Mouse (Mus musculus): ENCODE data around the gene Wdr78. TPM values are rescaled to one million over a fixed set of nuclear protein-coding genes. Genes with fewer than 3 reads are reported as not detected.

Gene Wdr78
- 0.38 and 0.61 TPM in 2 replicates for polyA plus RNA-seq (2012; rRNA removed)
- 0.33 and 0.62 TPM in 2 replicates for polyA plus RNA-seq (2014; fragmentation: Nextera tagmentation; extraction: Ambion mirVana)

GRCm38 (mm10) chr4:103114184-103115111, at the start of gene Wdr78, which contains the start of gene Mier1:
Wdr78 (minus strand) TSS chr4:103114555.
Mier1 (plus strand) TSS chr4:103114390.
- WGBS (ENCODE audit: insufficient replicate concordance) = under 1% methylated on average over 81 of the region's 90 CpGs
- peaks cover 14 to 16% of the 10 kb centered on the region in 2 experiments; a peak in 3 of 4 replicates for H3K4me1 ChIP-seq (replicated peaks; ENCODE audit: control insufficient read depth in 2 of 2, insufficient read depth in 2 of 2, low read length in 1 of 2)
- H3K4me3 ChIP-seq (ENCODE audit: insufficient read depth in 1 of 2, low read depth in 2 of 2, low read length in 2 of 2) = peak within 1 kb of the TSS; percentile 78 to 97
- TF ChIP-seq EP300 (IDR thresholded peaks at IDR 0.05; ENCODE audit: low read depth) (no peak), CTCF (IDR thresholded peaks at IDR 0.05; ENCODE audit: low read depth) (no peak)
- no peaks in the 10 kb centered on the region for H3K27me3 ChIP-seq (ENCODE audit: control insufficient read depth, insufficient read depth, low read length)
- H3K36me3 ChIP-seq (replicated peaks; ENCODE audit: control insufficient read depth, insufficient read depth, low read depth) = no peaks in the 10 kb centered on the region
- DNase-seq (ENCODE audit: low read depth in 3 of 3, low spot score in 3 of 3) = peak; percentile 89 to 91 (median 91)
- peak within 1 kb of the TSS; percentile 85 for H3K9ac ChIP-seq (replicated peaks)
- peak within 1 kb of the TSS; percentile 93 for H3K27ac ChIP-seq
- peak within 1 kb of the TSS; percentile 90 for H3K4me2 ChIP-seq (ENCODE audit: low read depth)
- peak; percentile 96 for ATAC-seq (ENCODE audit: insufficient read depth)
- no peaks in the 10 kb centered on the region for H3K9me3 ChIP-seq (ENCODE audit: control insufficient read depth, low read length)

DNA sequence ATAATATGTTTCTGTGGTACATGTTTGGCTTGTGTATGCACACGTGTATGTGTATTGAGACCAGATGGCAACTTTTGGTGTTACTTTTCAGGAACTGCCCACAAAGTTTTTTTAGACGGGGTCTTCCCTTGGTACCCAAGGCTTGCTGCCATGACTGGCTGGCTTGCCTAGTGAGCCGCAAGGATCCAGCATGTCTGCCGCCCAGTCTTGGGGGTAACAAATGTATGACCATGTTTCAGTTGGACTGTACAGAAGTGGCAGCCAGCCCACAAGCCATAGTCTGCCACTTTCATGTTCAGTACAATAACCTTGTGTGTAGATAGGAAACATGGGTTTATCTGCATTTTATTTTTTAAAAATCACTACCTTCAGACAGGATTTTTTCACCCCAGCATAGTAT, 44.4 kb upstream of the Wdr78 start:
- no peak for DNase-seq (ENCODE audit: low read depth in 3 of 3, low spot score in 3 of 3)
- Histone ChIP-seq H3K36me3 (replicated peaks; ENCODE audit: control insufficient read depth, insufficient read depth, low read depth) (peaks cover 74% of the 10 kb centered on the region), H3K27me3 (ENCODE audit: control insufficient read depth, insufficient read depth, low read length) (no peaks in the 10 kb centered on the region), H3K4me1 (replicated peaks; ENCODE audit: control insufficient read depth in 2 of 2, insufficient read depth in 2 of 2, low read length in 1 of 2) (no peaks in the 10 kb centered on the region), H3K4me2 (ENCODE audit: low read depth) (no peak overlapping the region), H3K9ac (replicated peaks) (no peak overlapping the region), H3K9me3 (ENCODE audit: control insufficient read depth, low read length) (no peaks in the 10 kb centered on the region), H3K4me3 (ENCODE audit: insufficient read depth in 1 of 2, low read depth in 2 of 2, low read length in 2 of 2) (no peak overlapping the region), H3K27ac (no peak overlapping the region)
- 85% methylated on average over 4 of the region's 4 CpGs for WGBS (ENCODE audit: insufficient replicate concordance)
- no peak for ATAC-seq (ENCODE audit: insufficient read depth)
- TF ChIP-seq CTCF (IDR thresholded peaks at IDR 0.05; ENCODE audit: low read depth) (no peak), EP300 (IDR thresholded peaks at IDR 0.05; ENCODE audit: low read depth) (no peak)

DNA sequence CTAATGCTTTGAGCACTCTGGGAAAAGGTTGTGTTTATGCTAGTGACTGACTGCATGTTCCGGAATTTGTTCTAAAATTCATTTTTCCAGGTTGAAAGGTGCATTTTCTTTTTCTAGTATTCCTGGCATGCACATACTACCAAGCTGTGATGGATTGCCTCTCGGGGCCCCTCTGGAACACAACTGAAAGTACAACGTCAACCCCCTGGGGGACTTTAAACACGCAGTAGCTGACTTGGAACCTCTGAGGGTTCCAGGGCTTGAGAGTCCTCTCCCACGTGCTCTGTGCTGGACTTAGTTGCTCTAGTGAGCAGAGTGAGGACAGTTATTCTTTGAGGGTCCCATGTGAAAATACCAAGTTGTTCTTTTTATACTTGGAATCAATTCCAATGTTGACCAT, 37.6 kb upstream of the Wdr78 start:
- Histone ChIP-seq H3K9me3 (ENCODE audit: control insufficient read depth, low read length) (no peaks in the 10 kb centered on the region), H3K27ac (no peak overlapping the region), H3K36me3 (replicated peaks; ENCODE audit: control insufficient read depth, insufficient read depth, low read depth) (peaks cover 78% of the 10 kb centered on the region), H3K27me3 (ENCODE audit: control insufficient read depth, insufficient read depth, low read length) (no peaks in the 10 kb centered on the region), H3K4me1 (replicated peaks; ENCODE audit: control insufficient read depth in 2 of 2, insufficient read depth in 2 of 2, low read length in 1 of 2) (no peaks in the 10 kb centered on the region), H3K9ac (replicated peaks) (no peak overlapping the region), H3K4me3 (ENCODE audit: insufficient read depth in 1 of 2, low read depth in 2 of 2, low read length in 2 of 2) (no peak overlapping the region), H3K4me2 (ENCODE audit: low read depth) (no peak overlapping the region)
- no peak for DNase-seq (ENCODE audit: low read depth in 3 of 3, low spot score in 3 of 3)
- no peak for ATAC-seq (ENCODE audit: insufficient read depth)
- WGBS (ENCODE audit: insufficient replicate concordance) = 90% methylated on average over 5 of the region's 5 CpGs
- TF ChIP-seq EP300 (IDR thresholded peaks at IDR 0.05; ENCODE audit: low read depth) (no peak), CTCF (IDR thresholded peaks at IDR 0.05; ENCODE audit: low read depth) (no peak)

DNA sequence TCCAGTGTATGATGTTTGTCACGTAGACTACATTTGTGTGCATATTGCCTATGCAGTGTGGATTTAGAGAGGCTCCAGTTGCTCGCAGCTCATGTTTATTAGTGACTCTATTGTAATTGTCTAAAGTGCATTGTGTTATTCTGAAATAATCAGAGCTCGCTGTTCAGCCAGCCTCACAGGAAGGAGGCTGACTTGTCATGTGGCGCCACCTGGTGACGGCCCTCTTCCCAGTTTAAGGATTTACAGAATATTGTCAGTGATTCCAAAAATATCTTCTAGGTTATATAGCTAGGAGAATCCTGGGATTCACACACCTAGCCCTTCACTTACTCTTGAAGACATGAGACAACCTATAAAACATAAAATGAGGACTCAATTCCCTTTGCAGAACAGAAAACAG, 32.0 kb upstream of the Wdr78 start:
- DNase-seq (ENCODE audit: low read depth in 3 of 3, low spot score in 3 of 3) (peak; percentile 22 to 37 (median 24)), ATAC-seq (ENCODE audit: insufficient read depth) (peak; percentile 41; the same call in 1 of the 2 replicates)
- TF ChIP-seq EP300 (IDR thresholded peaks at IDR 0.05; ENCODE audit: low read depth) = no peak
- peak; percentile 85 for TF ChIP-seq CTCF (IDR thresholded peaks at IDR 0.05; ENCODE audit: low read depth)
- Histone ChIP-seq H3K36me3 (replicated peaks; ENCODE audit: control insufficient read depth, insufficient read depth, low read depth) (peaks cover 81% of the 10 kb centered on the region), H3K4me1 (replicated peaks; ENCODE audit: control insufficient read depth in 2 of 2, insufficient read depth in 2 of 2, low read length in 1 of 2) (no peaks in the 10 kb centered on the region), H3K27me3 (ENCODE audit: control insufficient read depth, insufficient read depth, low read length) (no peaks in the 10 kb centered on the region), H3K4me3 (ENCODE audit: insufficient read depth in 1 of 2, low read depth in 2 of 2, low read length in 2 of 2) (no peak overlapping the region), H3K9me3 (ENCODE audit: control insufficient read depth, low read length) (no peaks in the 10 kb centered on the region), H3K4me2 (ENCODE audit: low read depth) (no peak overlapping the region), H3K27ac (no peak overlapping the region), H3K9ac (replicated peaks) (no peak overlapping the region)
- WGBS (ENCODE audit: insufficient replicate concordance) = 49% methylated on average over 5 of the region's 5 CpGs

GRCm38 (mm10) chr4:103136946-103137345, 22.6 kb upstream of the Wdr78 start:
- Histone ChIP-seq H3K27me3 (ENCODE audit: control insufficient read depth, insufficient read depth, low read length) (no peaks in the 10 kb centered on the region), H3K4me3 (ENCODE audit: insufficient read depth in 1 of 2, low read depth in 2 of 2, low read length in 2 of 2) (no peak overlapping the region), H3K36me3 (replicated peaks; ENCODE audit: control insufficient read depth, insufficient read depth, low read depth) (peaks cover 50% of the 10 kb centered on the region), H3K27ac (no peak overlapping the region), H3K4me1 (replicated peaks; ENCODE audit: control insufficient read depth in 2 of 2, insufficient read depth in 2 of 2, low read length in 1 of 2) (no peaks in the 10 kb centered on the region), H3K9me3 (ENCODE audit: control insufficient read depth, low read length) (no peaks in the 10 kb centered on the region), H3K9ac (replicated peaks) (no peak overlapping the region), H3K4me2 (ENCODE audit: low read depth) (no peak overlapping the region)
- TF ChIP-seq CTCF (IDR thresholded peaks at IDR 0.05; ENCODE audit: low read depth) = no peak
- ATAC-seq (ENCODE audit: insufficient read depth) = no peak
- no peak for DNase-seq (ENCODE audit: low read depth in 3 of 3, low spot score in 3 of 3)
- 18% methylated on average over 1 of the region's 1 CpGs for WGBS (ENCODE audit: insufficient replicate concordance)

All from liver, embryonic 14.5 days (tissue).